Mouse (Mus musculus) adrenal gland, postnatal 14 days (tissue): Measurements from ENCODE around the gene Nat8f2. TPM values are rescaled to one million over a fixed set of nuclear protein-coding genes. Genes with fewer than 3 reads are reported as not detected.
"Not testable (repeated sequence)": the region's sequence is repeated elsewhere in the genome, so short reads cannot be mapped to it uniquely, and the experiment has no call there.

Source experiments
- DNase-seq: peaks from one replicate; pipeline ENCODE4 v3.0.0; 2021; ENCODE audit warnings: mixed read lengths
- long read RNA-seq, 2 experiments: library from polyadenylated mRNA; stranded (forward); transcript quantifications; one replicate each; pipeline ENCODE4 v2.0.0; 2021
- total RNA-seq: library from RNA; stranded (reverse); gene quantifications from 2 replicates; pipeline ENCODE4 v1.2.3, GENCODE M21; 2021

Nat8f2 gene
- 0.64 and 3.5 TPM in 2 replicates for total RNA-seq
- long read RNA-seq, experiment 1, partial matches to known transcripts: 0 of 2 reads
- long read RNA-seq, experiment 1, other reads (novel, unspliced or antisense): 1 of 2 reads
- long read RNA-seq, experiment 2, transcript Nat8f2-201 (3 exons, 3,301 nt): major isoform, 5 of 5 reads
- long read RNA-seq, experiment 2, partial matches to known transcripts: 0 of 5 reads
- long read RNA-seq, experiment 2, other reads (novel, unspliced or antisense): 0 of 5 reads

DNA sequence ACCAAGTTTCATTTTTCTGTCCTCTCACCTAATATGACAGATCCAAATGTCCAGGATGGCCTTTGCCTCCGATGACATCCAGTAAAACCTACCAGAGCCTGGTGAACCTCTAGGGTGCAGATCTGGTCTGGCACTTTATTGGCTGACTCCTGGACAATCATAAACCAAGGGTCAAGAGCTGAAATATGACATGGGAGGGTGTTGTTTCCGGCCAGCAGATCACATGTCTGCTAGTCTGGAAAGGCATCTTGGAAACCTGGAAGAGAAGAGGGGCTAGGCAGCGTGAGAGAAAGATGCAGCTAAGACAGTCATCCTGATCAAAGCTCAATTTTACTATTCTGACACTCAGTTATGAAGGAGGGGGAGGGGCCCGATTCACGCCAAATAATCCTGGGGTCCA lies at the start of gene Nat8f2:
Nat8f2 (minus strand) TSS at position 153 of the 400 bp plus-strand sequence.
- not testable (repeated sequence) for DNase-seq

DNA sequence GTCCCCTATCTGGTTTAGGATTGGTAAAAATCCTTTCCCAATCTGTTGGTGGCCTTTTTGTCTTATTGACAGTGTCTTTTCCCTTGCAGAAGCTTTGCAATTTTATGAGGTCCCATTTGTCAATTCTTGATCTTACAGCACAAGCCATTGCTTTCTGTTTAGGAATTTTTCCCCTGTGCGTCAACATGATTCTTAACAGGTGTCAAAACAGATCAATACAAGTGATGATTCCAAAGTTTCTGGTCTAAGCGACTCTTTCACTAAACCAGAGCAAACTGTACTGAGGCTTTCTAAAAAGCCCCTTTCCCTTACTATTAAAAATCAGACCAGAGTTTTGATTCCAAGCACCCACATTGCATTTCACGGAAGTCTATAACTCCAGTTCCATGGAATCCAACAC lies 49.4 kb upstream of the Nat8f2 start:
- DNase-seq: not testable (repeated sequence)

DNA sequence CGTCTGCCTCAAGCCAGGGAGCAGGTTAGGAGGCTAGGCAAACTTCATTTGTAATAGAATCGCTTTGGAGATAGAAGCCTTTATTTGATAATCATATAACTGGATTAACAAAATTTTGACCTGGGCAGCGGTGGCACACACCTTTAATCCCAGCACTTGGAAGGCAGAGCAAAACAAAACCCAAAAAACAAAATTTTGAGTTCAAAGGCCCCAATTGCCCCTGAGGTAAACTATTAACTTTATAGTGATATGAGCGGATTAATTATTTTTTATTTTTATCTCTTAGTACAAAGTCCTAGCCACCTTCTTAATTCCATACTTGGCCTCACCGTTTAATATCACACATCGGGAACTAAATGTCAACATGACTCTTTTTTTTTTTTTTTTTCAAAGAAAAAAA lies 47.6 kb upstream of the Nat8f2 start:
- DNase-seq: no peak

DNA sequence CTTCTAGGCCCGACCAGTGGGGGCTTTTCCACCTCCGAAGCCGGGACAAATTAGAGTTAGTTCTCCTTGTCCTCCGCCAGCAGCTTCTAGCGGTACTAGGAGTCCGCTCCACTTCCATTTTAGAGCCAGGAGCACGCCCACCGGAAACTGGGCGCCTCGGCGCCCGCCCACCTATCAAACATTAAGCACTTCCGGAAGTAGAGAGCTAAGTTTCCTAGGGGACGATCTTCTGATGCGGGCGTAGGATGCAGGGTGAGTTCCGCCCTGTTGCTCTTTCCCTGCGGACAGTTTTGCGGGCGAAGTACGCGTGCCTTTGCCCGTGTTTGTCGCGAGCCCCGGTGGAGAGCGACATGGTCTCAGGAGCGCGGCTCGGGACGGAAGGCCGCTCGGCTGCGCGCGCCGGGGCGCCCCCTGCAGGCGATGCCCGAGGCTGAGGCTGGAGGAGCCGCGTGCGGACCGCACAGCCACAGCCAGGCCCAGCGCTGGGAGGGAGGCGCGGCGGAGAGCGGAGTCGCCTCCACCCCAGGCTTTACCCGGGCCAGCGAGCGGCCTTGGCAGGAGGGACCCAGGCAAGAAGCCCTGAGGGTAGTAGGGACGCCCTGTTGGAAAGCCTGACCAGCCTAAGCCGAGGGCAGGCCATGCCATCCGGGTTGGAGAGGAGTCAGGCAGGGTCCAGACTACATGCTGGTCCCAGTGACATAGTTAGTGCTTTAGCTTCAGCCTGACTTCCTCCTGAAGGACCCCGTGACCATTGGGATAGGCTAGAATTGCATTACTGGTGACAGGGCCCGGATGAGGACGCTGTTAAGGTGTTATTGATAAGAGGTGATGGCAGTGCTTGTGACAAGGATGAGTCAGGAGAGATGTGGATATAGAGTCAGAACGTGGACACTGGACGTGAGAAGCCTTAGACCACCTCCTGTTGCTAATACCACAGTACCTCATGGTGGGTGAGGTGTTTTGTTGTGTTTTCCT lies 46.9 kb upstream of the Nat8f2 start, which contains the start of gene Nat8f1:
Nat8f1 (minus strand) TSS at position 149 of the 975 bp plus-strand sequence.
- DNase-seq: peak; percentile 93

DNA sequence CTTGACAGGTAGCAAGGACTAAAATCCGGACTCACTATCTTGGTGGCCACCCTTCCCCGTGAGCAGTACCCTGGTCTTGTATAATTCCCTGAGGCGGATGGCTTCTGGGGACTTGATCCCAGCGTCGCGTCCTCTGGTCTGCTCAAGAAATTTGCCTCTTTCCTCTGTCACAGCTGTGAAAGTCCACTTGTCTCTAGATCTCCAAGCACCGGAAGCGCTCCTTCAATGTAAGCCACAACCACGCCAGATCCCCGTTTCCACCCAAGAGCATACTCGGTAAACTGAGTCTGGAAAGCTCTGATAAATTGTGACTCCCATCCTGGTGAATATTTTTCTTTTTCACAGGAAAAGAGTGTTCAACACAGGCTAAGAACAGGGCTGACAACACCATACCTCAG lies 46.2 kb upstream of the Nat8f2 start:
- DNase-seq: peak; percentile 36

DNA sequence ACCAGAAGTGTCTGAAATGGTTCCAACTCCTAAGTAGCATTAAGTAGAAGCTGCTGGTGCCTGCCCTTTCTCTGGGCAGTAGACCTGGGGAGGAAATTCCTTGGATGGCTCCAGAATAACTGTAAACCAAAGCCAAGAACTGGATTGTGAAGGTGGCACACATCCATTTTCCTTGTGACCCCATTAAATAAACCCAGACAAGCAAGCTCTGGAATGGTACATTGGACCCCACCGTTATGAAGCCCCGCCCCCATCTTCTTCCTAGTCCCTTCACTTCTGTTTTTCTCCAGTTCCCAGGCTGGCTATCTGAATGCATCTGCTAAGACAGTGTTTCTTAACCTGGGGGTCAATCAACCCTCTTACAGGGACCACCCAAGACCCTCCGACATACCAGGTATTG lies 42.6 kb upstream of the Nat8f2 start, which contains the start of gene Tprkb:
Tprkb (plus strand) TSS at position 279 of the 400 bp plus-strand sequence.
- no peak for DNase-seq

DNA sequence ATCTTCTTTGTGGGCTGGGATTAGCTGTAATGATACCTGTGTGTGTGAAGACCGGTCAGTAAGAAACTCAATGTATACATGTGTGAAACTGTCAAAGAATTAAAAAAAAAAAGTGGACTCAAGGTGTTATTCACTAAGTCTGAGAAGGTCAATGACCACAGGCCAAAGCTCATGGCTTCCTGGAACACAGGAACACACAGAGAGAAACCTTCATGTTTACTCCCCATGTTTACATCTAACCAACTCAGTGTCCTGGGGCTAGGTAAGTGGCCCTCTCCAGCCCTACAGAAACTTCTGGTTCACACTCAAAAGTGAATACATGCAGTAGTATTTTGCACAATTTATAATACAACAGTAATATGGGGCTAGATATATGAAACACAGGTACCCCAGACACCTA lies 40.7 kb upstream of the Nat8f2 start:
- DNase-seq: no peak

DNA sequence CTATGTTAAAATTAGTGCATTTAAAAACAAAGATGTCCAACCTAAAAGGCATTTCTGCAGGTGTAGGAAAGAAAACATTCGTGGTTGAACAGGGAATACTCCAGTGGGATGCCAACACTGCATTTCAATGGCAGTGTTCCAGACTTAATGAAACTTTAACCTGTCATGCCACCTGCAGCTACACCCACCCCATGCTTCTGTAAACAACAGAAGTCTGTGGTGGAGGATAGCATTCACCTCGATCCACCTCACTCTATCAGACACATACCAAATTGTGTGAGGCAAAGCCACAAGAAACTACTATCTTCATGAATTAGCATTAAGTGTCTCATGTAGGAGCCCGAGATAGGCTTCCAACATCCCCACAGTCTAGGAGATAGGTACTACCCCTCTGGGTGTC lies 39.4 kb upstream of the Nat8f2 start:
- no peak for DNase-seq

DNA sequence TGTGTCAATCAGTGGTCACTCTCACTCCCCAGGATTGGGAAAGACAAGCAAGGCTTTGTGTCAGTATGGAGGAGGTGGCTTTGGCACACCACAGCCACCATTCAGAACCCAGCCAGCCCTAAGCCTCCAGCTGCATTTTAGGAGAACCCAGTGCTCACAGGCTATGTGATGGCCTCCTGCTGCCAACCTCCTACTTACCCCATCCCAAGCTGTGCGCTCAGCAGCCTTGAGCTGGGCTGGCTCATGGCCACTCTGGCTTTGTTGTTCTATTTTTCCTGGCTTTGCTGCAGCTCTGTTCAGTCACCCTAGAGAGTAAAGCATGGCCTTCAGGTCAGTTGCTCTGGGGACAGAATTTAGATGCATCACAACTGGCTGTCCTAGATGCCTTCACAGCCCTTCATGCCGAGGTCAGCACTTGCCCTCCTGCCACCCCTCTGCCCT lies 38.0 kb upstream of the Nat8f2 start:
- peak; percentile 82 for DNase-seq

DNA sequence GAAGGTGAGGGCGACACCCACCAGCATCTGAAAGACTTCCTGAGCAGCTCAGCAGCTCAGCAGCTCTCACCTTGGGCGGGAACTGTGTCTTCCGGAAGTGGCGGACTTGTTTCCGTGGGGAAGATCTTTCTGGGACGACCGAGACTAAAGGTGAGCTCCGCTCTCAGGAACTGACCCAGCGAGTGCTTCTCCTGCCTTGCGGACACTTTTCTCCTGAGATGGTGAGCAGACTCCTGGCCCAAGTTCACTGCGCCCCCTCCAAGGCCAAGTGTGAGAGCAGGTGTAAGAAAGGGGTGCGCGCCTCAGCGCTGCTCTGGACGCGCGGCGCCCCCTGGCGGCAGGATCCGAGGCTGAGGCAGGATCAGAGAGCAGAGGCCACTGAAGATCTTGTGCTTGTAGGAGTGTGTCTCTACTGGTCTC lies 35.7 kb upstream of the Nat8f2 start, which contains the start of gene Nat8f4:
Nat8f4 (minus strand) TSS at position 243 of the 420 bp plus-strand sequence.
- DNase-seq: peak; percentile 89

DNA sequence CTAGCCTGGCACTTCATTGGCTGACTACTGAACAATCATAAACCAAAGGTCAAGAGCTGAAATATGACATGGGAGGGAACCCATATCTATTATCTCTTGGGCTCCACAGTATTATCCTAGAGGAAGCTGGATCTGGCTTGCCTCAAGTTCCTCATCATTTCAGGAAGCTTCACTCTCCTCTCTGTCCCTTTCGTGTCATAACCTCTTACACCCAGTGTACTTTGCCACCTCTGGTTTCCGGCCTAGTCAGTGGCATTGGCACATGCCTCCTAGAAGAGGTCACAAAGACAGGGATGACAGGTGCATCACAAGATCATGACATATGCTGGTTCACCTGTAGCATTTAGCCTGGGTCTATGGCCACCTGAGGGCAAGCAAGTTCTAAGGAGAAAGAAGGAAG lies 33.3 kb upstream of the Nat8f2 start:
- DNase-seq: no peak

DNA sequence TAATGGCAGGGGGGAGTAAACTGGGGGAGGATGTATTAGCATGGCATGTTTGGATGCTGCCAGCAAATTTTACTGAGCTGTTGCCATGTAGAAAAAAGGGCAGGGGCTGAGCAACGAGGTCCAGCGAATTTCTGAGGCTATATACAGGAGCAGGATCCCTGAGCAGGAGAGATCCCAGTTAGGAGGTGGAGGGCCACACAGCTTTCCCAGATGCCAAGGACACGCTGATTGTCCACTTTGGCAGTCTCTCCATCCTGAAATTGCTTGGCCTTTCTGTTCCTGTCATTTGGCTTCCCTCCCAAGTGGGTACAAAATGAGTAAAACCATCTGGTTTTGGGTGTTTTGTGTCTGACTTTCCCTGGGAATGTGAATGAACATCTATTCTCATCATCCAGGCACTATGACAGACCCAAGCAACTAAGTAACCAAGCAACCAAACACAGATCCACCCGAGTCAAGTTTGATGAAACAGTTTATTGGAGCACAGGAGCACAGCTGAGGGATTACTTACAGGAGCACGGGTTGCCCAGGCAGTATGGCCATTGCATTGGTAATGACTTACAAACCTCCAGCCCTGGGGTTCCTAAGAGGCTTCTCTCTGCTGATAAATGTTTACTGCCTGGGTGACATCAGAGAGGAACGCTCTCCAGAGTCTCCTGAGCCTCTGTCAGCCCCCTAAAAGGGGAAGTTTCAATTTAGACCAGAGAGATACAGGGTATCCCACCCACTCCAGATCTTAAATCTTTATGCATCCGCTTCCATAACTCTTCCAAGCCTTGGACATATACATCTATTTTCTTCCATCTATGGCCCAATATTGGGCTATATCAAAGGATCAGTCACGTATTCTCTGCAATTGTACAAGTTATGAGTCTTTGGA lies 29.9 kb upstream of the Nat8f2 start:
- not testable (repeated sequence) for DNase-seq

DNA sequence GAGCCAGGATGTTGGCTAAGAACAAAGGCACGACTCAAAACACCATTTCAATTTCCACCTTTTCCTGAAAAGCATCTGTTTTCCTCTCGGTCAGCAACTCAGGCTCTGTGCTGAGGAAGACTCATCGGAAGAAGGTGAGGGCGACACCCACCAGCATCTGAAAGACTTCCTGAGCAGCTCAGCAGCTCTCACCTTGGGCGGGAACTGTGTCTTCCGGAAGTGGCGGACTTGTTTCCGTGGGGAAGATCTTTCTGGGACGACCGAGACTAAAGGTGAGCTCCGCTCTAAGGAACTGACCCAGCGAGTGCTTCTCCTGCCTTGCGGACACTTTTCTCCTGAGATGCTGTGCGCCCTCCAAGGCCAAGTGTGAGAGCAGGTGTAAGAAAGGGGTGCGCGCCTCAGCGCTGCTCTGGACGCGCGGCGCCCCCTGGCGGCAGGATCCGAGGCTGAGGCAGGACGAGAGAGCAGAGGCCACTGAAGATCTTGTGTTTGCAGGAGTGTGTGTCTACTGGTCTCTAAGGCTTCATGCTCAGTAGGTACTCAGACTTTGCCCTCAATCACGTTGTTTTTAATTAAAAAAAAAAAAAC lies 26.2 kb upstream of the Nat8f2 start:
- peak; percentile 43 for DNase-seq

DNA sequence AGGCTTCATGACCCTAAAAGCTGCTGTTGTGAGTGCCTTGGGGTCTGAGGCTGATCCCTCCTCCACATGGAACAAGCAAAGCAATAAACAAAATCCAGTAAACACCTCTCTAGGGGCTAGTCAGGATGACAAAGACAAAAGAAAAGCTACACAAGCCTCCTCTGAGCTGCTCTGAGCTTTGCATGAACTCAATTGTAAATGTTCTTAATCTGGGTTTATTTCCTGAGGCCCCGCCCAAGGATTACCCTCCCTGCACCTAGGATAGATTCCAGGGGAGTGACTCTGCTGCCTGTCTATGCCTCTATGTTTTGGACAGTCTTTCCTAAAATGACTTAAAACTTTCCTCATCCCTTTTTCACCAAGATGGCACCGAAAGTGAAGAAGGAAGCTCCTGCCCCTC lies 20.0 kb upstream of the Nat8f2 start:
- DNase-seq: no peak

DNA sequence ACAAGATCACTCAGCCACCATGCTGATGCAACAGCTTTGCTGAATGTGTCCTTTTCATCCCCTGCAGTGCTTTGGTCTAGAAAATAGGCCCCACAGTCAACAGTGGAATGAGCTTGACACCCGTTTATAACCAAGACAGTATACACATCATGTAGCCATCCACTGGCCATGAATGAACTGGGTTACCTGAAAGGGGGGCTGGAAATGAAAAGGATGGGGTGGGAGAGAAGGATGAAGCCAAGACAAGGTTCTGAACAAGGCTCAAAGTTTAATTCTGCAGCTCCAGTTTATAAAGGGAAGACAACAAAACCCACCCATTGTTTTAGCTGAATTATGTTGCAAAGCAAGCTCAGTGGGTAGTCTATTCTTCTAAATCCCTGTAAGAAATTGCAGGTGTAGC lies 15.4 kb upstream of the Nat8f2 start:
- DNase-seq: no peak

DNA sequence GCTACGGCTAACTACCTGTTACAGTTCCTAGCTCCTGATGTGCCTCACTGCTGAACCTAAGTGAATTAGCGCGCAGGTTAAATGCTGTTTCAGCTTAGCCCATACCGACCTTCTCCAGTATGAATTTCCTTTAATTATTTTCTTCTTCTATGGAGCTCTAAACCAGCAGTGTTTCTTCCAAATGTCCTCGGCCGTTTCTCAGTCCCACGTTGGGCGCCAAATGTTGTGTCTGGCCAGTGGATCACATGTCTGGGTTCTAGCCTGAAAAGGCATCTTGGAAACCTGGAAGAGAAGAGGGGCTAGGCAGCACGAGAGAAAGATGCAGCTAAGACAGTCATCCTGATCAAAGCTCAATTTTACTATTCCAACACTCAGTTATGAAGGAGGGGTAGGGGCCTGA lies 14.3 kb upstream of the Nat8f2 start:
- not testable (repeated sequence) for DNase-seq

DNA sequence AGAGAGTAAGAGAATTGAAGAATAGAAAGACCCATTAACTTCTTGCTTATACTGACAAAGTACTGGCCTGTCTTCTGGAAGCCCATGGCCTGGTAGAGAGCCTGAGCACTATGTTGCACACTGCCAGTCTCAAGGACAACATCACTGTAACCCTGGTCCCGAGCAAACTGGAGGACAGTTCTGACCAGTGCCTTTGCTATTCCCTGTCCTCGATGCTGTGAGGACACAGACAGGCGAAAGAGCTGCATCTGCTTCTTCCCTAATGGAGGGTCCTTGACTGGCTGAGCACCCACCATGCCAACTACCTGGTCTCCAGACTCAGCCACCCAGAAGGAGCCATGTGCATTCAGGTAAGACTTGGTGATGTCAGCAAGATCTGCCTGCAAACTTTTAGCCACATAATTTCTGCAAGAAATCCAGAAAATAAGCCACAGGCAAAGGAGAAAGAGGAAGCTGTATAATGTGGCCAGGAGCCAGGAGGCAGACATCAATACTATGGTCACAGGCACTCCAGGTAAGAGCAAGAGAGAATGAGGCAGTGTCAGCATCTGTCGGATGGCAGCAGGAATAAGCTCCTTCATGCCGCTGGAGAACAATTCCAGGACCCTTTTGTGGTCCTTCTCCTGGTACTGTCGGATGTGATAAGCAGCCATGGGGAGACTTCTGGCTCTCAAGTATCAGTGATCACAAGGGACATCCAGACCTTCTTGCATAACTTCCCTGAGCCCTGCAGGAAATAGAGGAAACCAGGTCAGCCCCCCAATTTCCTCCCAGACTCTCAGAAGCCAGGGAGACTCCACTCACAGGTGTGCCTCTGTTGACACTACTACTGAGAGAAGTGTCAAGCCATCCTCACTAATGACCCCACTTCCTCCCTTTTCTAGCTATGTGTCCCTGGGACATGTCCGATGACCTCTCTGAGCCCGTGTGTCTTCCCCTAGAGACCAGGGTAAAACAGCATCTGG lies 950 bp downstream of the Nat8f2 start:
- DNase-seq: no peak

DNA sequence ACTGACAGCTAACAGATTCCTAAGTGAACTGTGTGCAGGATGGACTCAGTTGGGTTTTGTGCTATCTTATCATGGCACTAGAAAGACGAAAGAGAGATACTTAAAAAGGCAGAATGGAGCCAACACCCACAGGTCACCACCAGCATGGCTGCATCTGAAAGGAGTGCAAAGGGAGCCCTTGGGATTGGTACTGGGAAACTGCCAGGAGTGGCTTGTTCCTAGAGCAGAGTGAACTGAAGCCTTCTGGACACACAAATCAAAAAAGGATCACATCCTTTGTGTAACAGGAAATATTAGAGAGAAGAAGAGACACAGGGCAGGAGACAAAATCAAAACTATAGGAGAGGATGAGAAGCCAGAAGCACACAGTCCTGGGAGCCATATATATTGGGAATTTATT lies 2.0 kb downstream of the Nat8f2 start:
- DNase-seq: peak; percentile 51

DNA sequence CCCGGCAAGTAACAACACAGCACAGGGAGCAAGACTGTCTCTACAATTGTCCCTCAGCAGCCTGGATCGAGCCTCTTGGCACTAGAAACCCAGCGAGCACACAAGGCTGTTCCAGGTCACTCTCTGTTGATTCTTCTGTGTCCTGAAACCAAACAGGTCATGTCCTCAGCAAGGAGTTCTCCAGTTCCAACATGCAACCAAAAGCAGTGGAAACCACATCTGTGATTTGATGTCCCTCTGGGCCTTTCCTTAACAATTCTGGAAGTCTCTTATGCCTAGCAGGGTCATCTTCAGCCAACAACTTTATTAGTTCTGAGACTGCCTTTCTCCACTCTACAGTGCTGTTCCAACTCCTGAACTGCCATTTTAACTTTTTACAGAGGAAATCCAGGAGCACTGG lies 2.8 kb downstream of the Nat8f2 start:
- not testable (repeated sequence) for DNase-seq

DNA sequence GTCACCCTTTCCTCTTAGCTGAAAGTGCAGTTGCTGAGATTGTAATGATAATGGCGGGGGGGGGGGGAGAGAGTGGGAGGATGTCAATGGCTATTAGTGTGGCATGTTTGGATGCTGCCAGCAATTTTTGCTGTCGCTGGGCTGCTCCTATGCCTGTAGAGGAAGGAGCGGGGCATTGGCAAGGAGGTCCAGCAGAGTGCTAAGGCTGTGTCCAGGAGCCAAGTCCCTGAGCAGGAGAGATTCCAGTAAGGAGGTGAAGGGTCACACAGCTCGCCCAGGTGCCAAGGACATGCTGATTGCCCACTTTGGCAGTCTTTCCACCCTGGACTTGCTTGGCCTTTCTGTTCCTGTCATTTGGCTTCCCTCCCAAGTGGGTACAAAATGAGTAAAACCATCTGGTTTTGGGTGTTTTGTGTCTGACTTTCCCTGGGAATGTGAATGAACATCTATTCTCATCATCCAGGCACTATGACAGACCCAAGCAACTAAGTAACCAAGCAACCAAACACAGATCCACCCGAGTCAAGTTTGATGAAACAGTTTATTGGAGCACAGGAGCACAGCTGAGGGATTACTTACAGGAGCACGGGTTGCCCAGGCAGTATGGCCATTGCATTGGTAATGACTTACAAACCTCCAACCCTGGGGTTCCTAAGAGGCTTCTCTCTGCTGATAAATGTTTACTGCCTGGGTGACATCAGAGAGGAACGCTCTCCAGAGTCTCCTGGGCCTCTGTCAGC lies 3.9 kb downstream of the Nat8f2 start:
- DNase-seq: peak; percentile 52
